Mouse (Mus musculus) ES-Bruce4 (cell line): ENCODE measurements at regions not wholly inside any gene's neighbourhood (a gene's known extent, or its start where the extent isn't known, plus 50 kb on each side); places are given as distances from the start of the nearest gene placed in this dataset.

ENCODE experiments used
- H3K27ac ChIP-seq: 2 replicates; pipeline ENCODE4 v1.5.1; 2012; ENCODE audit warnings: low read length, inconsistent platforms; ENCODE audit not compliant: insufficient read depth
- H3K27me3 ChIP-seq: 2 replicates; pipeline ENCODE4 v1.6.1; 2012; ENCODE audit warnings: mild to moderate bottlenecking, low read length, inconsistent platforms; ENCODE audit not compliant: control insufficient read depth, poor library complexity, insufficient read depth, severe bottlenecking
- H3K36me3 ChIP-seq: 2 replicates; pipeline ENCODE4 v1.6.1; 2012; ENCODE audit warnings: inconsistent platforms, mild to moderate bottlenecking, low read length, moderate library complexity; ENCODE audit not compliant: control insufficient read depth, poor library complexity, insufficient read depth, severe bottlenecking
- H3K4me1 ChIP-seq: one replicate; pipeline ENCODE4 v1.8.1; 2011; ENCODE audit warnings: low read length; ENCODE audit not compliant: control insufficient read depth, insufficient read depth
- H3K4me3 ChIP-seq: 2 replicates; pipeline ENCODE4 v1.5.1; 2011; ENCODE audit warnings: low read depth, mild to moderate bottlenecking, low read length
- H3K9ac ChIP-seq: 2 replicates; pipeline ENCODE4 v1.6.1; 2012; ENCODE audit warnings: low read depth, mild to moderate bottlenecking, inconsistent platforms; ENCODE audit not compliant: poor library complexity, severe bottlenecking
- H3K9me3 ChIP-seq: replicated peaks from 2 replicates; pipeline ENCODE4 v1.6.1; 2012; ENCODE audit warnings: mild to moderate bottlenecking, low read length, inconsistent platforms; ENCODE audit not compliant: control insufficient read depth, poor library complexity, insufficient read depth, severe bottlenecking
- CTCF ChIP-seq: IDR thresholded peaks from one replicate; pipeline ENCODE4 v1.8.1; 2011; ENCODE audit warnings: low read depth, low read length
- EP300 ChIP-seq: IDR thresholded peaks from 2 replicates; pipeline ENCODE4 v1.6.1; 2011; ENCODE audit warnings: low read depth, low read length; ENCODE audit not compliant: insufficient read depth
- POLR2A ChIP-seq: IDR thresholded peaks from one replicate; pipeline ENCODE4 v1.8.1; 2011; ENCODE audit warnings: low read length; ENCODE audit not compliant: insufficient read depth

- Histone ChIP-seq H3K27ac (no peak overlapping the region), H3K9ac (no peak overlapping the region), H3K9me3 (no peaks in the 10 kb centered on the region), H3K4me3 (no peak overlapping the region), H3K27me3 (no peaks in the 10 kb centered on the region), H3K36me3 (no peaks in the 10 kb centered on the region), H3K4me1 (no peaks in the 10 kb centered on the region)
- TF ChIP-seq CTCF (no peak), EP300 (no peak), POLR2A (no peak)
These were observed 70.8 kb downstream of the Mat2b start for GRCm38 (mm10) chr11:40624126-40624778.

- Histone ChIP-seq H3K9ac (no peak overlapping the region), H3K27ac (no peak overlapping the region), H3K36me3 (no peaks in the 10 kb centered on the region), H3K4me1 (no peaks in the 10 kb centered on the region), H3K27me3 (no peaks in the 10 kb centered on the region), H3K9me3 (no peaks in the 10 kb centered on the region), H3K4me3 (no peak overlapping the region)
- TF ChIP-seq POLR2A = no peak
- no peak for TF ChIP-seq EP300
These were observed 75.0 kb downstream of the Mat2b start for GRCm38 (mm10) chr11:40620036-40620435.

- Histone ChIP-seq H3K9ac (no peak overlapping the region), H3K27me3 (no peaks in the 10 kb centered on the region), H3K36me3 (no peaks in the 10 kb centered on the region), H3K27ac (no peak overlapping the region), H3K4me1 (no peaks in the 10 kb centered on the region), H3K9me3 (no peaks in the 10 kb centered on the region), H3K4me3 (no peak overlapping the region)
- no peak for TF ChIP-seq POLR2A
- no peak for TF ChIP-seq EP300
- TF ChIP-seq CTCF = no peak
These were observed 92.0 kb downstream of the Mat2b start for GRCm38 (mm10) chr11:40603008-40603407.

GRCm38 (mm10) chr11:40601572-40601909, 93.5 kb downstream of the Mat2b start:
- H3K9me3 ChIP-seq = no peaks in the 10 kb centered on the region
- H3K4me3 ChIP-seq = no peak overlapping the region
- H3K4me1 ChIP-seq = no peaks in the 10 kb centered on the region
- no peak for TF ChIP-seq CTCF
- TF ChIP-seq POLR2A = no peak
- TF ChIP-seq EP300 = no peak
- no peak overlapping the region for H3K27ac ChIP-seq
- H3K9ac ChIP-seq = no peak overlapping the region
- no peaks in the 10 kb centered on the region for H3K27me3 ChIP-seq
- no peaks in the 10 kb centered on the region for H3K36me3 ChIP-seq

GRCm38 (mm10) chr11:40600773-40601571, 94.0 kb downstream of the Mat2b start:
- Histone ChIP-seq H3K36me3 (no peaks in the 10 kb centered on the region), H3K9ac (no peak overlapping the region), H3K27me3 (no peaks in the 10 kb centered on the region), H3K4me3 (no peak overlapping the region), H3K9me3 (no peaks in the 10 kb centered on the region), H3K27ac (no peak overlapping the region), H3K4me1 (no peaks in the 10 kb centered on the region)
- TF ChIP-seq POLR2A = no peak
- TF ChIP-seq CTCF = no peak
- TF ChIP-seq EP300 = no peak

GRCm38 (mm10) chr11:40599956-40600772, 94.8 kb downstream of the Mat2b start:
- Histone ChIP-seq H3K9me3 (no peaks in the 10 kb centered on the region), H3K27ac (no peak overlapping the region), H3K4me1 (no peaks in the 10 kb centered on the region), H3K36me3 (no peaks in the 10 kb centered on the region), H3K9ac (no peak overlapping the region), H3K4me3 (no peak overlapping the region), H3K27me3 (no peaks in the 10 kb centered on the region)
- 0 out of 2 replicates have a peak, but pooled peaks have one; percentile 34 for TF ChIP-seq EP300
- no peak for TF ChIP-seq POLR2A
- no peak for TF ChIP-seq CTCF
